Mouse (Mus musculus) limb, embryonic 11.5 days (tissue): ENCODE results near the gene Wnt5b. TPM values are rescaled to one million over a fixed set of nuclear protein-coding genes. Genes with fewer than 3 reads are reported as not detected.
A peak's percentile ranks its signal among the peaks of the same experiment; 100 is the strongest.
"Not testable (repeated sequence)": the region's sequence is repeated elsewhere in the genome, so short reads cannot be mapped to it uniquely, and the experiment has no call there.

Experiments used
- ATAC-seq: fragments of 200-750 bp; cut with Nextera tagmentation; 2 replicates; pipeline ENCODE4 v1.8.0; 2017; ENCODE audit warnings: low read depth; ENCODE audit not compliant: insufficient number of reproducible peaks, low FRiP score, low TSS enrichment
- DNase-seq: peaks from one replicate; pipeline ENCODE4 v3.0.0-alpha.2; 2015; ENCODE audit warnings: low spot score
- H3K27ac ChIP-seq: fragments of 300-500 bp; sonication (generic); replicated peaks from 2 replicates; pipeline ENCODE4 v1.5.1; 2014; ENCODE audit warnings: low read depth, mild to moderate bottlenecking, low read length
- H3K27me3 ChIP-seq: fragments of 300-500 bp; sonication (generic); 2 replicates; pipeline ENCODE4 v1.6.1; 2014; ENCODE audit warnings: mild to moderate bottlenecking, low read length, mixed read lengths; ENCODE audit not compliant: control insufficient read depth, insufficient read depth
- H3K36me3 ChIP-seq: fragments of 300-500 bp; sonication (generic); 2 replicates; pipeline ENCODE4 v1.6.1; 2014; ENCODE audit warnings: mild to moderate bottlenecking, low read length, moderate library complexity, mixed read lengths; ENCODE audit not compliant: control insufficient read depth, insufficient read depth
- H3K4me1 ChIP-seq: fragments of 300-500 bp; sonication (generic); 2 replicates; pipeline ENCODE4 v1.6.1; 2014; ENCODE audit warnings: low read length, mixed read lengths; ENCODE audit not compliant: control insufficient read depth, insufficient read depth
- H3K4me2 ChIP-seq: fragments of 300-500 bp; sonication (generic); 2 replicates; pipeline ENCODE4 v1.6.1; 2014; ENCODE audit warnings: low read depth, mild to moderate bottlenecking, moderate library complexity; ENCODE audit not compliant: severe bottlenecking
- H3K4me3 ChIP-seq: fragments of 300-500 bp; sonication (generic); 2 replicates; pipeline ENCODE4 v1.5.1; 2014; ENCODE audit warnings: low read depth, low read length
- H3K9ac ChIP-seq: fragments of 300-500 bp; sonication (generic); 2 replicates; pipeline ENCODE4 v1.6.1; 2014; ENCODE audit warnings: mild to moderate bottlenecking, low read length
- H3K9me3 ChIP-seq: fragments of 300-500 bp; sonication (generic); 2 replicates; pipeline ENCODE4 v1.6.1; 2016; ENCODE audit warnings: low read length; ENCODE audit not compliant: control insufficient read depth
- WGBS: fragments of 180-500 bp; shearing (Covaris S2); extraction: QIAGEN DNeasy Blood & Tissue Kit; methylation state at CpG from one replicate; pipeline ENCODE4 v1.1.7; 2014; 5-methylcytosine and 5-hydroxymethylcytosine counted together
- polyA plus RNA-seq: library from polyadenylated mRNA; unstranded; fragments of >200 nt; fragmentation: Nextera tagmentation; extraction: Ambion mirVana; gene quantifications from 2 replicates; pipeline ENCODE4 v1.2.1, GENCODE M21; 2014

Gene Wnt5b
- polyA plus RNA-seq, 1 experiment from 2014 or later: 17.1 TPM

- Histone ChIP-seq H3K4me3 (no peak overlapping the region), H3K4me1 (peaks cover 19% of the 10 kb centered on the region), H3K27me3 (no peaks in the 10 kb centered on the region), H3K9ac (no peak overlapping the region), H3K9me3 (no peaks in the 10 kb centered on the region), H3K27ac (no peak overlapping the region), H3K4me2 (no peak overlapping the region), H3K36me3 (no peaks in the 10 kb centered on the region)
- 29% methylated on average over 14 of the region's 14 CpGs for WGBS
- no peak for DNase-seq
- ATAC-seq: no peak
These were observed 92.9 kb downstream of the Wnt5b start for GRCm38 (mm10) chr6:119450965-119451943.

GRCm38 (mm10) chr6:119449060-119449499 lies 95.1 kb downstream of the Wnt5b start:
- no peak overlapping the region for H3K27ac ChIP-seq
- ATAC-seq: no peak
- peak; percentile 77 for DNase-seq
- WGBS: 2% methylated on average over 20 of the region's 23 CpGs
- peak overlapping the region; percentile 43 for H3K9ac ChIP-seq
- H3K9me3 ChIP-seq: no peaks in the 10 kb centered on the region
- peak overlapping the region; percentile 21 for H3K4me3 ChIP-seq
- H3K4me2 ChIP-seq: peak overlapping the region; percentile 53
- no peaks in the 10 kb centered on the region for H3K27me3 ChIP-seq
- H3K4me1 ChIP-seq: peaks cover 19% of the 10 kb centered on the region
- H3K36me3 ChIP-seq: no peaks in the 10 kb centered on the region

- Histone ChIP-seq H3K4me1 (peaks cover 19% of the 10 kb centered on the region), H3K9ac (peak overlapping the region; percentile 43), H3K4me3 (peak overlapping the region; percentile 21), H3K27me3 (no peaks in the 10 kb centered on the region), H3K27ac (no peak overlapping the region), H3K9me3 (no peaks in the 10 kb centered on the region), H3K4me2 (peak overlapping the region; percentile 53), H3K36me3 (no peaks in the 10 kb centered on the region)
- 5% methylated on average over 18 of the region's 18 CpGs for WGBS
- ATAC-seq: no peak
- DNase-seq: peak; percentile 48
These were observed 95.7 kb downstream of the Wnt5b start for GRCm38 (mm10) chr6:119448321-119449059.

DNA sequence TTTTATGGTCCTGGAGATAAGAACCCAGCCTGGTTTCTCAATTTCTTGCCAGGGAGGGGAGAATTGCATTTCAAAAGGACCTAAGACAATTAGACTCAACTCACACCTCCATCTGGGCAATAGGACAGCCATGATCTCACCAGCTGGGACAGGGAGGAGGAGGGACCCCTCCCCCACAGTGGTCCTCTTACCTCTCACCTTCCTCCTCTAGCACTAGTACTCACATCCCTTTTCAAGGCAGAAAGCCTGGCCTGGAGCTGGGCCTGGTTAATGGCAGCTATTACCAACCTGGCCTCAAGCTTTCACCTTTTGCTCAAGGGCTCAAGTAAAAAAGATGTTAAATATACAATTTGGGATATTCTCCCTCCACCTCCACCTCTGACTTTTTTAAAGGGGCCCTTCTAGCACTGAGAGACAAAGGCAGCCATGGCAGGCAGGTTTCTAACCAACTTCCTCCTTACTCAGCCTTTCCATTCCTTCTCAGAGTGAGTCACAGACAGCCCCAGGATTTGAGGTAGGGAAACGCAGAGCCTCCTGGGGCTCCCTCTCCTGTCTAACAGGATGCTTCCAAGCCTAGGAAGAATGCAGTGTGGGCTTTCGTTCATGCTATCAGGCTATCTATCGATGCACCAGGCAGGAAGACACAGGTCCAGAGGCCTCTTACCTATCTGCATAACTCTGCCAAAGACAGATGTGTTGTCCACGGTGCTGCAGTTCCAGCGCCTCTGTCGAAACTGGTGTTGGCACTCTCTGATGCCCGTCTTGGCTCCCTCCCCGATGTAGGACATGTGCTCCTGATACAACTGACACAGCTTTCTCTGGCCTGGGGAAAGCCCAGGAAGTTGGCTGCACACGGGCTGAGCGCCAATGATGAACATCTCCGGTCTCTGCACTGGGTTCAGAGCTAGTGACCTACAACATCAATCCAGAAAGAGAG lies 98.2 kb downstream of the Wnt5b start:
- Histone ChIP-seq H3K9ac (no peak overlapping the region; the same call in 1 of the 2 replicates), H3K4me1 (peaks cover 12% of the 10 kb centered on the region; the same call in 1 of the 2 replicates), H3K4me2 (no peak overlapping the region), H3K4me3 (no peak overlapping the region), H3K36me3 (no peaks in the 10 kb centered on the region), H3K9me3 (no peaks in the 10 kb centered on the region), H3K27ac (no peak overlapping the region), H3K27me3 (no peaks in the 10 kb centered on the region)
- ATAC-seq (no peak), DNase-seq (no peak)
- WGBS: 67% methylated on average over 11 of the region's 11 CpGs

DNA sequence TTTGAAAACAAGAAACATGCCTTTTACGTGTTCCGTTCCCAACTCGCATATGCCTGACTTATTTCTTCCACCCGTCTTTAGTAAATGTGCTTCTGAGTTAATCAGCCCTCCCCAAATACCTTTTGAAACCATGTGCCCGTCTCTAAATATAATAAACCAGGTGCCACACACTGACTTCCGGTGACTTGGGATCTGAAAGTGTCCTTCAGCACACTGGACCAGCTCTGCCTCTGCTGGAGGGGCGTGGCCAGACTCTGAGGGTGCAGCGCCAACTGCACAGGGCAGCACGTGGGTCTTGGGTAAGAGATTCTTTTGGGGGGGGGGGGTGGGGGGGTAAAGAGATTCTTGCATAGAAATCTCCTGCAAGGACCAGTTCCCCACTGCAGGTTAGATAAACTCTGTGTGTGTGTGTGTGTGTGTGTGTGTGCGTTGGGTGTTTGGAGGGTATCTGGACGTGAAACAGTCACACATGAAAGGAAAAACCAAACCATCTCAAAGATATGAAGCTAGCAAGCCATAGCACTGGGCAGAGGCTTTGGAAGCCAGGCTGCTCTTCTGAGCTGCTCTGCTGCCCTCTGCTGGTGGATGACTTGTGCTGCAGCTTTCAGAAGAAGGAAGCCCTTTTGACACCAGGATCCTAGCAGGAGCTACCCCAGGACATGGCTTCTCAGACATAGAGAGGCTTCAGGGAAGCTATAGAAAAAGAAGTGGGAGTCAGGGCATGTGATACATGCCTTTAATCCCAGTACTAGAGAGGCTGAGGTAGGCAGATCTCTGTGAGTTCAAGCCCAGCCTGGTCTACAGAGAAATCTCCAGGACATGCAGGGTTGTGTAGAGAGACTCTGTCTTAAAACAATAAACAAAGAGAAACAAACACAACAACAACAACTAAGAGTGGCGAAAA lies 100.2 kb downstream of the Wnt5b start:
- Histone ChIP-seq H3K9ac (no peak overlapping the region), H3K4me3 (no peak overlapping the region), H3K4me1 (peaks cover 7% of the 10 kb centered on the region; the same call in 1 of the 2 replicates), H3K27me3 (no peaks in the 10 kb centered on the region), H3K9me3 (no peaks in the 10 kb centered on the region), H3K36me3 (no peaks in the 10 kb centered on the region), H3K27ac (no peak overlapping the region), H3K4me2 (no peak overlapping the region)
- WGBS: 59% methylated on average over 12 of the region's 12 CpGs
- DNase-seq (peak; percentile 89), ATAC-seq (0 out of 2 replicates have a peak, but pooled peaks have one; percentile 60)

DNA sequence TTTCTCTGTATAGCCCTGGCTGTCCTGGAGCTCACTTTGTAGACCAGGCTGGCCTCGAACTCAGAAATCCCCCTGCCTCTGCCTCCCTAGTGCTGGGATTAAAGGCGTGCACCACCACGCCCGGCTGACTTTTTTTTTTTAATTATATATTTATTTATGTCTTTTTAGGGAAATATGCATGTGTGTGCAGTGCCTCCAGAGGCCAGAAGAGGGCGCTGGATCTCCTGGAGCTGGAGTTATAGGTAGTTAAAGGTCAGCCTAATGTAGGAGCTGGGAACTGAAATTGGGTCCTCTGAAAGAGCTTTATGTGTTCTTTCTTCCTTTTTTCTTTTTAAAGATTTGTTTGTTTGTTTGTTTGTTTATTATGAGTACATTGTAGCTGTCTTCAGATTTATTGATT lies 101.4 kb downstream of the Wnt5b start:
- not testable (repeated sequence) for H3K4me3 ChIP-seq, H3K9me3 ChIP-seq, H3K9ac ChIP-seq, H3K27ac ChIP-seq, H3K4me2 ChIP-seq, DNase-seq, H3K4me1 ChIP-seq, H3K27me3 ChIP-seq, H3K36me3 ChIP-seq, ATAC-seq
- WGBS: 92% methylated on average over 5 of the region's 5 CpGs

DNA sequence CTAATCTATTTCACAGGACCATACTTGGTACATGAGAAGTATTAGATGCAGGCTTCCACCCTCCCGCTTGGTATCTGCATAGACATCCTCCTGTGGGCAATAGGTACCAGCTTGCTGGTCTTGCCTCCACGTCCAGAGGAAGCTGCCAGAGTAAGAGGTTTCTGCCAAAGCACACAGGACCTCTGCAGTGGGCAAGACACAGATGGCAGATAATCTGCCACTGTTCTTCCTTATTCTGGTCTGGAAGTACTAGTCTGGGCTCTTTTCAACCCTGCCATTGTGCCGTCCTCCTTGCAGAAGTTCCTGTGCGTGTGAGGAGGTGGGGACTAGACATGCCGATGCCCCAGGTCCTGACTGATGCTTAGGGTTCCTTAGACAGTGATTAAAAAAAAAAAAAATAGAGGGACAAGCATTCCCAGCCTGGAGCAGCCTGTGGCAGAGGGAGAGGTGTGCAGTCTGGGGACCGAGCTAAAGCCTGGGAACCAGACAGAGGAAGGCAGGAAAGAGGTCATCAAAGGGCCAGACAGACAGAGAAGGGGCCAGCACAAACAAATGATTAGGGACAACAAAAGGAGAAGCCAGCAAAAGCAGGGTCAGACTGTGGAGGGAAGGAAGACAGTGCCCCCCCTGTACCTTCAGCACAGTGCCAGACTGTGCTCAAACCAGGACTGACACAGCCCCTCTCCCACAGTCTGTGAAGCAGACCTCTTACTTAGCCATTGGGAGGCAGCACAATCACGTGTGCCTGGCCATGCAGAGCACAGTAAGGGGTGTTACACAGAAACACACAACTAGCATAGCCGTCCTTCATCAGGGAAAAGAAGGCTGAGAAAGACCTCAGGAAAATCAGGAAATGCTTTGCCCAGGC lies 106.0 kb downstream of the Wnt5b start:
- no peaks in the 10 kb centered on the region for H3K4me1 ChIP-seq
- DNase-seq (no peak), ATAC-seq (no peak)
- no peak overlapping the region for H3K4me2 ChIP-seq
- no peak overlapping the region for H3K9ac ChIP-seq
- WGBS: 60% methylated on average over 8 of the region's 8 CpGs
- H3K27me3 ChIP-seq: no peaks in the 10 kb centered on the region
- no peak overlapping the region for H3K27ac ChIP-seq
- H3K4me3 ChIP-seq: no peak overlapping the region
- peaks cover 3% of the 10 kb centered on the region; the same call in 1 of the 2 replicates for H3K36me3 ChIP-seq
- H3K9me3 ChIP-seq: no peaks in the 10 kb centered on the region
